Mouse (Mus musculus) frontal cortex, postnatal 36 days (tissue): ENCODE measurements around the gene Hoxd8.
A peak's percentile ranks its signal among the peaks of the same experiment; 100 is the strongest.

Experiments
- DNase-seq, 2 experiments: peaks; one replicate each; pipeline ENCODE4 v3.0.0; 2022; ENCODE audit warnings: low spot score in 2 of 2

The Hoxd8 gene

GRCm38 (mm10) chr2:74685059-74685603, 19.3 kb upstream of the Hoxd8 start:
- no peak for DNase-seq

GRCm38 (mm10) chr2:74686301-74686987, 18.0 kb upstream of the Hoxd8 start:
- DNase-seq: peak in 1 of 2 experiments; percentile 60

DNA sequence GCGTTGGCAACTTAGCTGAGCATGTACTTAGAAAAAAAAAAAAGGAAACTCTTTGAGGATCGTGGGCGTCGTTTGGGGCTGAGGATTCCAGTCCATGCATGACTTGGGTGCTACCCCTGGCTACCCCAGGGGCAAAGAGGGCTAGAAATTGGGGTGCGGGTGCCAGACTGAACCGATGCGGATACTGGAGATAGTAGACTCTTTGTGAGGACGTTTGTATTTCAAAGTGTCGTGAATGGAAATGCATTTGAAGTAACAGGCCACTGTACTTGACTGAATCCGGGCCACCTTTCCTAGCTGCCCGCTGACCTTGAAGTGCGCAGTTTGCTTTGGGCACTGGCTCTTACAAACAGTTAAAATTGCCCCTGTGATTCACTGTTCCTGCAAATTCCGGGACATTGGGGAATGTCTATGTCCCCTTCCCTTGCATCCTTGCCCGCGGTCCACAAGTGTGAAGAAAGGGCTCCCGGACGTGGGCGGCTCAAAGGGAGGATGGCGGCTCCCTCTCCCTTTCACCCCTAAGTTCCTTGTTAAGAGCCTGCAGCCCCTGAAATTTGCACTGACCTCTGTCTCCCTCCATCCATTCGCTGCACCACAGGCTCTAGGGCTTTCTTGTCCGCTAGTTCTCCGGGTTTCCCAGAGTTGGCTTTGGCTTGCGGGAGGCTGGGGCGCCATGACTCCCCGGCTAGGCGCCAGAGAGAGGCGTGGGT, 17.3 kb upstream of the Hoxd8 start:
- no peak for DNase-seq

DNA sequence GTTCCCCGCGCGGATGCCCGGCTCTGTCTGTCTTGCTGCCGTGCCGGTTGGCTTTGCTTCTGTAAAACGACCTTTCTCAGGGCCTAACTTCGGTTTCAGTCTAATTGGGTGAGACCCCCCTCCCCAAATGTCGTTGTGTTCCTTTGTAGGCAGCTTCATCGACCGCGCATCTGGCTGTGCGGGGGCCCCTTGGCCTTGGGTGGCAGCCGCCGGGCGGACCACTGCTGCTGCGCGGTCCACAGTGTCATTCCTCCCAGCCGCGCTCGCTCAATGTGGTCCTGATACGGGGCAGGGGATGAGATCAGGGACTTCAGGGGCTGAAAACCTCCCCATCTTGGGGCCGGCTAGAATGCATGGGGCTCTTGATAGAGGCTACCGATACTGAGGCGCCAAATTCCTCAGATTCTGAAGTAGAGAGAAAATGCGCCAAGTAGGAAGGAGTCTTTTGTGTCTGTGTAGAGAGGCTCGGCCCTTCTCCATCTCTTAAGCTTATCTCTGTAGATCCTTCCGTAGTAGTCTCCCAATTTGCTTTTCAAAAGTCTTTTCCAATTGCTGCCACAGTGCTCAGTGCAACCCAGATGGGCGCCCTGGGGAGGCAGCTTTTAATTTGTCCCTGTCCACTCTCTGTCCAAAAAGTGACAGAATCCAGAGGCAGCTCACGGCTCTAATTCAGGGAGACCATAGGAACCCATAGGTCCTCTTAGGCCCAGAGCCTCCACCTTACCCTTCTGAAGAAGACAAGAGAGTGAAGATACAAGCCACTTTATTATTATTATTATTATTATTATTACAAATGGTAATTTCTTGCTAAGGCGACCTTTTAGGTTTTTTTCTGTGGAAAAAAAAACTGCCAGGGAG, 16.5 kb upstream of the Hoxd8 start:
- no peak for DNase-seq

DNA sequence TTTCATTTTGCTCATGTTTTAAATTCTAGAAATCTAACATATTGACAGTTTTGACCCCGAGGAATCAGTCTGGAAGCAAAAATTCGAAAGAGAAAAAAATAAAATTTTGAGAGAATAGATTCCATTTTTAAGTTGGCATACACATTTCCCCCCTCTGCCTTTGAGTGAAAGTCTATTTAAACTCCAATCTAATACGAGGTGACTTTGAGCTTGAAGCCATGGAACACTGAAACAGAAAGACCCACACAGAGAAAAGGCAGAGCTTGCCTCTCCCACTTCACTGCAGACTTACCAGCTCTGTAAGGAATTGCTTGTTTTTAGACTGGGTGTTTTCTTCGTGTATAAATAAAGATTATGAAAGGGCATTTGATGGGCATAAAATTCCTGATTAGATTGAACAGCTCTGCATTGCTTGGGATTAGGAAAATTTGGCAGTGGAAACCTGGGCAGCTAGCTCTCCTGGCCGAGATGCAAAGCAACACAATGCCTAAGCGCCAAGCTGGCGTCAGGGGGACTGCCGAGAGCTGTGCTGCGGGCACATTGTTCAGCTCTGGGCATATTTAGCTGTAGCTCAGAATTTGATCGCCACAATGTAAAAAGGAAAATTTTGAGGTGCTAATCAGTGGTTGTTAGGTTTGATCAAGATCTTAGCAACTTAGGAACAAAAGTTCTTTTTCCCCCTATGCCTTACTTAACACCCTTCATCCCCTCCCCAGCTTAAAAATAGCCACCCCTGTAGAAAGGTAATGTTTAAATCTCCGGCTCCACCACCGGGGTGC, 15.4 kb upstream of the Hoxd8 start:
- DNase-seq: no peak

DNA sequence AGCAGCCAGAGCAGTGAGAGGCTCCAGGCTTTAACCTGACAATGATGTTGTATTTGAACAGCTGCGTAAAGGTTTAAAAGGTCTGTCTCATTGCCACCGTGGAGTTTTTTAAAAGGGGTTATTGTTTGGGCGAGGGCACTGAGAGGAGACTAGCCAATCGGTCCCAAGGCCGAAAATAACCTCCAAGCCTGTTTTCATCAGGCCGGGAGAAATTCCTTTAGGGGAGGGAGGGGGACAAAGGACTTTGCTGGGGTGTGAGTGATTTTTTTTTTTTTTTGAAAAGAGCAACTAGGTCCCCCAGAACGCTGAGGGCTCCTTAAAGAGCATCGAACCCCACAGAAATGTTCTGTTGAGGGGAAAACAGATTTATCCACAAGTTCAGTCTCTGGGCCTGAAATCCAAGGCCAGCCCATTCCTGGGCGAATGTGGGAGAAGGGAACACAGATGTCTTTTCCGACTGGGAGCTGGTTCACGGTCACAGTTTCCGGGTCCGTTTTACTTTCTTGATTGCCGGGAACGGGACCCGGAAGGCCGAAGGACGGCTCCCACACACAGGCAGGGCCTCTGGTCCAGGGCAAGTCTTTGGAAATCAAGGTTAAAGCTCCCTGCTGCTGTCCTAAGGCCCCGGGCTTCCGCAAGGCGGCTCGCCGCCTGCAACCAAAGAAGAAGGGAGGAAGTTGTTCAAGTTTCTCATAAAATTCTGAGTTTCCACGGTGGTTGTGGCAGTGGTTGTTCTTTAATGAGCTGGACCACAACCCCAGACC, 14.7 kb upstream of the Hoxd8 start:
- no peak for DNase-seq

- no peak for DNase-seq
These were observed 14.1 kb upstream of the Hoxd8 start for GRCm38 (mm10) chr2:74690338-74690716.

GRCm38 (mm10) chr2:74691022-74691951, 13.1 kb upstream of the Hoxd8 start, which contains the start of gene Hoxd10:
Gene Hoxd10, plus strand, starts transcription at chr2:74691924.
- no peak for DNase-seq

- no peak for DNase-seq
These were observed 12.2 kb upstream of the Hoxd8 start for GRCm38 (mm10) chr2:74691995-74692807.

- DNase-seq: no peak
These were observed 11.5 kb upstream of the Hoxd8 start for GRCm38 (mm10) chr2:74692808-74693431.

GRCm38 (mm10) chr2:74693432-74693827, 11.0 kb upstream of the Hoxd8 start:
- DNase-seq: no peak

- DNase-seq: no peak
These were observed 10.3 kb upstream of the Hoxd8 start for GRCm38 (mm10) chr2:74694066-74694465.

DNA sequence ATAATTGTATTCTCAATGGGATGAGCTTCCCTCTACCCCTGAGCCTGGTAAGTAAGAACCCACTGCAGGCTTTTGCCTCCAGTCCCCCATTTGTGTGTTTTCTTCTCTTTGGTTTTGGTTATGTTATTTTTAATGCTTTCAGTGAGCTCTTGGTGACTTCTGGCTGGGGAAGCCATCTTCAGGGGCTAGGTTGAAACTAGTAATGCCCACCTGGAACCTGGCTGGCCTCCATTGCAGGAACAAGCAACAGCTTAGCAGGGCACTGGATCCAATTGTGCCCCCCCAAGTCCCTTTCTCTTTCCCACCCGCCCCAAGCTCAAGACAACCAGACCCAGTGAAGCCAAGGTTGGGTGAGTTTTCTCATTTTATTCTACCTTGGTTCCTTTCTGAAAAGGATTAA, 9.0 kb upstream of the Hoxd8 start:
- DNase-seq: no peak

DNA sequence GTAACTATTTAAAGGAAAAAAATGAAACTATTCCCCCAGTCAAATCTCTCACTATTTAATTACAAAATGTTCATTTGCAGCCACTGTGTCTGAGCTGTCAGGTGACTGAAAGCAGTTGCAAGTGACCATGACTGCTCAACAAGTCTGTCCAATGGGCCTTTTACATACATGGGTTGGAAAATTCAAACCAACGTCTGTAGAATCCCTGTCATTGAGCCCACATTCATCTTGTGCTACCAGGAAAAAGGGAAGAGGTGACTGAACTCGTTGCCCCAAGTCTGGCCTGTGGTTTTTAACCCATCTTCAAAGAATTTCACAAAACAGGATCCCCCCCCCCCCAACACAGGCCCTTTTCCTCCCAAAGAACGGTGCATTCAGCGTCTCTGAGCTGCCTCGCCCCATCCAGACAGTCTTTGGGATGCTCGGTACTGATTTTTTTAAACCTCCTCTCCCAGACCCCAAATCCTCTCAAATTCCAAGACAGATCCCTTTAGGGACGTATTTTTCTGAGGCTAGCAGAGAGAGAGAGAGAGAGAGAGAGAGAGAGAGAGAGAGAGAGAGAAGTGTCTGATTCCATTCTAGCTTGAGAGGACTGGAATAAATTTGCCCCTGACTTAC, 8.5 kb upstream of the Hoxd8 start:
- no peak for DNase-seq

GRCm38 (mm10) chr2:74696442-74697335, 7.7 kb upstream of the Hoxd8 start:
- DNase-seq: no peak

GRCm38 (mm10) chr2:74697567-74698121, 6.8 kb upstream of the Hoxd8 start, which contains the start of gene Hoxd9:
Gene Hoxd9, plus strand, starts transcription at chr2:74697727.
- DNase-seq: no peak
